Mouse (Mus musculus) skeletal muscle tissue, adult 2 months (tissue): ENCODE data around the gene Dab2ip.

Experiments
- DNase-seq: peaks from one replicate; pipeline ENCODE4 v3.0.0-alpha.2; 2012; ENCODE audit warnings: low read depth, low spot score

Gene Dab2ip

DNA sequence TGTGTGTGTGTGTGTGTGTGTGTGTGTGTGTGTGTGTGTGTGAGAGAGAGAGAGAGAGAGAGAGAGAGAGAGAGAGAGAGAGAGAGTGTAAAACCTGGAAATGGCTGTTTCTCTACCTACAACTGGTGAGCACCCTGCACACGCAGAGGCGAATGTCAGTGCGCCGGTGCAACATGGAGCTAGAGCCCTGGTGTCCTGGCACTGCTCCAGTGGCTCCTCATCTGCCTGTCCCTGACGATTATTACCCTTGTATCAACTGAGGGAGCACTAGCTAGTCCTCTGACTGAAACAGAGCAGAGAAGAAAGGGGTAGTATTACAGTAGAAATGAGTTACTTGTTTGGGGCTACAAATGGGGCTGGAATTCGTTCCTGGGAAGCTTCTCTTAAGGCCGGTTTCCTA lies 155.4 kb downstream of the Dab2ip start:
- DNase-seq, result no peak

DNA sequence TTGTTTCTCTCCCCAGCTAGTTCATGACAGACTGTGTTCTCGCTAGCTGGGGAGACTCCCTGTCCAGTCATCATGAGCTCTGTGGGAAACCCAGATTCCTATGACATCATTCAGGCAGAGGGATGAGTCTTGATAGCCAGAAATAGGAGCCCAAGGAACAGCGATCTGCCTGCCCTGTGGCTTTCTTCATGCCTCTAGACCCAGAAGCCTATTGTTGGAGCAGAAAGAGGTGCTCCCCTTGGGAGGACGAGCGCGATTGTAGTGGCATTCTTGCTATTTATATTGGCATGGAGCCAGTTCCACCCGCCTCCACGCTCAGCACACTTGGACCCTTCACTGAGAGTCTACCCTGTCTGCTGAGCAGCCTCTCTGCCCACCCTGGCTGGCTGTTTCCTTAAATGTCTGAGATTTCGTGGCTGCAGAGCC lies 156.7 kb downstream of the Dab2ip start:
- peak; percentile 65 for DNase-seq

DNA sequence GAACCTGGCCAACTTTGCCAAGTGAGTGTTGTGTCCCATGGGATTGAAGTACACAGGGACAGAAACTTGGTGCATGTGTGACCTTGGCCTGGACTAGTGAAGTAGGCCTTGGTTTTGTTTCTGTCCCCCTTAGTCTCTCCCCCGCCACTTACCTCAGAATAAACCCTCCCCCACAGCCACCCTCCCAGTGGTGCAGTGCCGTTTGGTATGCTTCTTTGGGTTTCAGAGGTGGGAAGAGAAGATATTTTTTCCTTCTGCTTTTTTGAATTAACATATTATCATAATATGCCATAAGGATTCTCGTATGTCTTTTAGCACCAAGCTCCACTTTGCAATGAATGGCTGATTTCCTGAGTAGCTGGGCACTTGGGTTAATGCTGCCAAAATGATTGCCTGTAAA lies 157.4 kb downstream of the Dab2ip start:
- no peak for DNase-seq

DNA sequence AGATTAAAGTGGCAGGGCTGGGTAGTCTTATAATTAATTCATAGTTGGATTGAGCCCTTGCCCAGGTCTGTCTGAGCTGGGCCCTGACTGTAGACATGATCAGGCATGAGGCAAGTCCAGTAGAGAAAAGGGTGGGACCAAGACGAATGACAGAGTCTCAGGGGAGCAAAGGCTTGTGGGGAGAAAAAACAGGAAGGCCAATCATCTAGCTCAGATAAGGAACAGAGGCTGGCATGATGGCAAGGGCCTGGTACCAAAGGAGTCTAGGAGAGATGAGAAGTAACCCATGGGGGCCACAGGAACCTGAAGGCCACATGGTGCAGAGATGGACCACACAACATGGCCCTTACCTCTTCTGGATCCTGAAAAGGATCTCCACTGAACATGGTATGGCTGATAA lies 158.1 kb downstream of the Dab2ip start:
- no peak for DNase-seq

DNA sequence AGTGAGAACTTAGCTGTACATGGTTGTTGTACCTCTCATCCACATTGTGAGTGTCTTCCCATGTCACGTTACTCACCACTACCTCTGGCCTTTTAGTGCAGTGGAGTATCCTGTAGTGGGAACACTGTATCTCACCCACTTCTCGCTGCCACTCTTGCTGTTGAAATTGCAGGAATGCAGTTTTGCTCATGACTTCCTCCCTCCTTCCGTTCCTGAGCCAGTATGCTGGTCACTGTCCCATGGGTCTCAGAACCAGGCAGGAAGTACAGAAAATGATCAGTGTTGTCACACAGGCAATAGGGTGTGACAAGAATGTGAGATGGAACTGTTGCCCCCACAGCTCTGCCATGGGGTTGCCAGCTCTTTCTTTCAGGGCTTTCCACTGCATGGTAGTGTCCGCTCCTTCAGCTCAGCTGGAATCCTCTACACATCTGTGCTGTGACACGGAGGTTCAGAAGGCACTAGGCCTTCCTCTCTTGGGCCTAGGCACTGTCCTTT lies 160.0 kb downstream of the Dab2ip start:
- DNase-seq, result no peak

DNA sequence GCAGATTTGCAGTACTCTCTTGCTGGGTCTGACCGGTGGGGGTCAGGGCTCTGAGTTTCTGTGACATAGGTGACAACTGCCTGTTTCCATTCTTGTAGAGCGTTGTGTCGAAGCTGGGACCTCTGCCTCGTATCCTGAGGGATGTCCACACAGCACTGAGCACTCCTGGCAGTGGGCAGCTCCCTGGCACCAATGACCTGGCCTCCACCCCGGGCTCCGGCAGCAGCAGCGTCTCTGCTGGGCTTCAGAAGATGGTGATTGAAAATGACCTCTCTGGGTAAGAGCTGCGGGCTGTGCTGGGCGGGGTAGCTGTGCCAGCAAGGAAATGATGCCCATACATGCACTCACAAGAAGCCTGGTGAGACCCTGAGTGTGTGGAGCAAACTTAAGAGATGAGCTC lies 160.6 kb downstream of the Dab2ip start:
- DNase-seq, result no peak

DNA sequence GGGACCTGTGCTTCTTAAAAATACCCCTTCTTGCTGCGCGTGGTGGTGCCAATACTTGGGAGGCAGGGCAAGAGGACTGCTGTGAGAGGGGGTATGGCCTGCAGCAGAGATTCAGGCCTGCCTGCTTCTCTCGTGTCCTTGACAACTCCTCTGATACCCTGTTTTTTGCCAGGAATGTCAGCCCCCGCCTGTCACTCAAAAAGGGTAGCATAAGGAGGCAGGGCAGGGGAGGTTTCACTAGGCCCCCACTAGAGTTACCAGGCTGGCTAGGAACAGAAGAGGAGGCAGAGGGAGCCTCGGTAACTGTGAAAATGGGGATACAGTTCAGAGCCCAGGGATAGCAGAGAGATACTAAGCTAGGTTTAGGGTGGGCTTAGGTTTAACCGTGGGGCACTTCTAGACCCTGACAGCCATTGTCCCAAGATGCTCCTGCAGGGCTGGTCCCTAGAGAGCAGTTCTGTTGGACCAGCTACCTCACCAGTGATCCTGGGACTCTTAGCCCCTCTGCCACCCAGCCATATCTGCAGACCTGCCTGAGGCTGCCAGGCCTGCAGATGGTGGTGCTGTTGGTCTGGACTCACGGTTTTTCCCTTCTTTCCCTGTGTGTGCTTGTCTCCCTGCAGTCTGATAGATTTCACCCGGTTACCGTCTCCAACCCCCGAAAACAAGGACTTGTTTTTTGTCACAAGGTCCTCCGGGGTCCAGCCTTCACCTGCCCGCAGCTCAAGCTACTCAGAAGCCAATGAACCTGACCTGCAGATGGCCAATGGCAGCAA lies 161.4 kb downstream of the Dab2ip start:
- DNase-seq, result no peak

DNA sequence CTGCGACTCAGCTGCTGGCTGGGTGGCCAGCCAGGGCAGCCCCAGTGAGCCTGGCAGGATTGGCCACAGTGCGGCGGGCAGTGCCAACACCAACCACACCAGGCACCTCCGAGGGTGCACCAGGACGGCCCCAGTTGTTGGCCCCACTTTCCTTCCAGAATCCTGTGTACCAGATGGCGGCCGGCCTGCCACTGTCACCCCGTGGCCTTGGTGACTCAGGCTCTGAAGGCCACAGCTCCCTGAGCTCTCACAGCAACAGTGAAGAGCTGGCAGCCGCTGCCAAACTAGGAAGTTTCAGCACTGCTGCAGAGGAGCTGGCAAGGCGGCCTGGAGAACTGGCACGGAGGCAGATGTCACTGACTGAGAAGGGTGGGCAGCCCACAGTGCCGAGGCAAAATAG lies 162.0 kb downstream of the Dab2ip start:
- peak; percentile 70 for DNase-seq

DNA sequence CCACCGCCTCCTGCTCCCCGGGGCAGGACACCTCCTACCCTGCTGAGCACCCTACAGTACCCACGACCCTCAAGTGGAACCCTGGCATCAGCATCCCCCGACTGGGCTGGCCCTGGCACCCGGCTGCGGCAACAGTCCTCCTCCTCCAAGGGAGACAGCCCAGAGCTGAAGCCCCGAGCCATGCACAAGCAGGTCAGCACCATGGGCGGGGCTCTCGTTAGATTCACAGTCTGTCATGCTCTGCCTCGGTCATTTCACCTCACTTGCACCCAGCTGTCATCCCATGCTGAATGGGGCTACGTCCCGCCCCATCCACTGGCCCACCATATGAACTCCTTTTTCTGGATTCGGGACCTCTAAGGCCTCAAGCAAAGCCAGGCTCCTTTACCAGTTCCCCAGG lies 162.5 kb downstream of the Dab2ip start:
- DNase-seq, result no peak

DNA sequence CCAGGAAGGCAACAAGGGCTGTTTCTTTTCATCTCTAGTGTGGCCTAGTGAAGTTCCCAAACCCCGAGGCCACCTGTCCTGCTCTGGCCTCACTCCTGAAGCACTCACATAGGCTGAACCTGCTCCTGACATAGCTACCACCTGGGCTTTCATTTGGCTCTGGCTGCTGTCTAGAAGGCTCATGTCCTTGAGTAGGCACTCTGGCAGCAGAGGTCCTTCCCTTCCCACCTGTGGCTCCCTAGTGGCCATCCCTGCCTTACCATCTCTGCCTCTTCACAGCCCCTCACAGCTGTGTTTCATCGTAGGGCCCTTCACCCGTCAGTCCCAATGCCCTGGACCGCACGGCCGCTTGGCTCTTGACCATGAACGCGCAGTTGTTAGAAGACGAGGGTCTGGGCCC lies 162.9 kb downstream of the Dab2ip start:
- DNase-seq, result no peak

DNA sequence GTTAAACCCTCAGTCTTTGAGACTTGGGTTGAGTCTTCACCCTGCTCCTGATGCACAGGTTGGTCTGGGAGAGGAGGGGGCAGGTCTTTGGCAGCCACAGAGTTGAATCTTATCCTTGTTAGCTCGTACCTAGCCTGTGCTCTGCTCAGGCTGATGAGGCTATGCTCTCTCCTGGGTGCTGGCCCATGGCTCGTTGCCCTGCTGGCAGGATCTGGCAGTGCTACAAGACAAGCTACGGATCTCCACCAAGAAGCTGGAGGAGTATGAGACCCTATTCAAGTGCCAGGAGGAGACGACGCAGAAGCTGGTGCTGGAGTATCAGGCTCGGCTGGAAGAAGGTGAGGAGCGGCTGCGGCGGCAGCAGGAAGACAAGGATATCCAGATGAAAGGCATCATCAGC lies 164.8 kb downstream of the Dab2ip start:
- no peak for DNase-seq

DNA sequence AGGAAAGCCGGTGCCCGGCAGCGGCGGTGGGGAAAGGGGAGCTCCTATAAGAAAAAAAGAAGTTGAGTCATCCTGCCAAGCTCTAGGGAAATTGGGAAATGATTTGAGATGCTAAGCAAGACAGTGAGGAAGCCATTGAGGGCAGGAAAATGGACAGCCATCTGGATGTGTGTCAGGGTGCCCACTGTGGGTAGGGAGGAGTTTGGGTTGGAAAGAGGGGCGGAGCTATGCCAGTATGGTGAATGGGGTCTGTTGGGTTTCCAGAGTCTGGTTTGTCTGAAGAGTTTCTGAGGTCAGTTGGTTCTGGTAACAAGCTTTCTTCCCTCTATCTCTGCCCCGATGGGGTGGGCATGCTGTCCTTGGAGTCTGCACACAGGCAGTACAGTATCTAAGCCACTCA lies 165.2 kb downstream of the Dab2ip start:
- no peak for DNase-seq

DNA sequence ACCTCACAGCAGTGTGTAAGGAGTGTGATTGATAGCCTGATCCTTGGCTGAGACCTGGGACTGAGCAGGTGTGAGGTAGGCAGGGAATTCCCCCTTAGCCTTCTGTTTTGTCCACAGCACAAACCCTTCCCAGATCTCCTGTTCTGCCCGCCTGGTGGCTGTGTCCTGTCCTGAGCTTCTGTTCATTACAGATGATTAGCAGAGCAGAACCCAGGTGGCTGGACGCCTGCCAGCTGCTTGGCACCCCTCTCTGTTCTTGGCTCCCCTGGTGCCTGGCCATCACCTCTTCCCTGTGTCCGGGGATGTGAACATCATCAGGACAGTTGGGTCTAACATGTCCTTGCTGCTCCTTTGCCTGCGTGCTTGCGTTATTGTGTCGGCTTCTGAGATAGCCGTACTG lies 165.6 kb downstream of the Dab2ip start:
- no peak for DNase-seq

DNA sequence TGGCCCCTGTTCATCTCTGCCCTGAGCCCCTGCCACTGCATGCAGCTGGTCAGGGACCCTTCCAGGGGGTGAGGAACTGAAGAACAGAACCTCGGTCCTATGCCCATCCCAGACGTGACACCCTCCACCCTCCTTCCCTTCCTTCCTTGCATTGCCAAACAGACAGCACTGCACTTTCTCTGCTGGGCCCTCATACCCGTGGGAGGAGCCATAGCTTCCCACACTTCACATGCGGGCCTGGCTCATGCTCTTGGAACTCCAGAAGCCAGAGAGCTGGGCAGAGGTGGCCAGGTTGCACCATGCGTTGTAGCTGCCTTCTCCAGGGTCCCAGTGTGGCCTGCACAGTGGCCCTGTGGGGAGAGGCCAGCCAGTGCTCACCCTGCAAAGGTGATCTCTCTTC lies 170.6 kb downstream of the Dab2ip start:
- DNase-seq, result no peak

DNA sequence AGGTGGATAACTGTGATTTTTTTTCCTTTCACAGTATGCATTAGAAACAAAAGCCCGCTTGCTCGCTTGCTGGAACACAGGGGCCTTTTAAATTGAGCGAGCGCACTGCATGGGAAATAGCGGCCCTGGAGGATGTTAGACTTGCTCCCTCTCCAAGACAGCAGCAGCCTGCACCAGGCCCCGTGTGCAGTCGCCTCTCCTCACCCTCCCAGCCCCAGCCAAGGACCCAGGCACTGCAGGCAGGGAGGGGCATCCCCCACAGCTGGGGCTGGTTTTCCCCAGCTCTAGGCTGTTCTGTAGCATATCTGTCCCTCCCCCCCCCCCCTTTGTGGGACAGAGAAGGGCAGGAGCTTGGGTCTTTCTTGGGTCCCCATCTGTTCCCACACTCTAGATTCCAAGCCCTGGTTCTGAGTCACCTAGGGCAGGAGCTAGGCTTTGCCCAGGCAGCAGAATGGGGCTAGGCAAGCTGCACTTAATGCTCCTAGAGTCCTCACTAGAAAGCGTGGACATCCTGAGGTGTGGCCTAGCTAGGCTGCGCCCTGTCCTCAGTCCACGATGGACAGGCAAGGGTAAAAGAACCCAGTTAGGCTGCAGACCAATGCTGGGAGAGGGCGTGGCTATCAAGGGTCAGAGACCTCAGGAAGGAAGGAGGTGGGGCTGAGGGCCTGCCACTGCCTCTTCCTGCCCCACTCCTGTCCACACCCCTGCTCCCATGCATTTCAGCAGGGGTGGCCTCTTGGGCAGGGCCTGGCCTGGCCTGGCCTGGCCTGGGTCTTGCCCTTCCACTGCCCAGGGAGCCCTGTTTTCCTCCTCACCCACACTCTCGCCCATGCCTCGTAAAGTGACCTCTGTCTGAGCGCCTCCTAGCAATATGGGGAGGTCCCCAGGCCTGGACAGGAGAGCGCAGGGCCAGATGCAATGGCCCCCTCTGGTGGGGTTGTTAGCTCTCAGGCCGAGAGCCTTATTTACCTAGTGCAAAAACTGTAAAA lies 171.3 kb downstream of the Dab2ip start:
- DNase-seq, result peak; percentile 45

DNA sequence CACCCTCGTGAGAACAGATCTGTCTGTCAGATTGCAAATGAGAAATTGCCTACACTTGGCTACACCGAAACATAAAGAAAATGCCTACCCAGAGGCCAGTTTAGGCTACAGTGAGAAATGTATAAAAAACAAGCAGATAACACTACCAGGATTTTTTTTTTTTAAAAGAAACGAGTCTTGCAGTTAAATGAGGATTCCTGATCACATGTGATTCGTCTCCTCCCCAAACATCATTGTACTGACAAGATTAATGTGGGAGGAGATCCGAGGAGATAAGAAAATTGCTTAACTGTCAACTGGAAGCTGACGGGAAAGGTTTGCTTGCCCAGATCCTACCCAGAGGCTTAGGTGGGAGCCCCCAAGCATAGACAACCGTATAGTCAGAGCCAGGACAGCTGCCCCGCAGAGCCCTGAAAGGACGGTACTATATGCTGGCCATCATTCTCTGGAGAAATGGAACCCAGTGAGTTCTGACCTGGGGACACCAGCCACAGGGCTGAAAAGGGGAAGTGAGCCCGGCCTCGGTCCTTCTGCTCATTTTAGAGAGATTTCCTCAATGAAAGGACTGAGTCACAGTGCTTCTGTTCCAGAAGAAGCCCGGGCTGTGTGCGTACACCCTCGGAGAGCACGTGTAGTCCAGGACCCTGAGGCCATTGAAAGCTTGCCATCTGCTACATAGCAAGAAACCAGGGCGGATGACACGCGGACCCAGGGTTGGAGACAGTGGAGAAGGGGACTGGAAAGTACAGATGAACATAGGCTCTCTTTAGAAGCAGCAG lies 173.8 kb downstream of the Dab2ip start:
- no peak for DNase-seq

DNA sequence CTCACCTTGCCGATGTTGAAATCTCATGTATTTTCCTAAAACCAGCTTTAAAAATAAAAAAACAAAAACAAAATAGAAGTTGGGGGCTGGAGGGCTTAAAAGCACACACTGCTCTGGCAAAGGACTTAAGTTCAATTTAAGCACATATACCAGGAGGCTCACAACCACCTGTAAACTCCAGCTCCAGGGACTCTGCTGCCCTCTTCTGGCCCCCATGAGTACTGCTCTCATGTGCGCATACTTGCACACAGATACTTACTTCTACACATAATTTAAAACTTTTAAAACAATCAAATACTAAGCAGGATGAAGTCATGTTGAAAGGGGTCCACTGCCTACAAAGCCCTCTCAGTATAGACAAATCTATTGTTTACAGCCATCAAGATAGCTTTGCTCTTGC lies 176.9 kb downstream of the Dab2ip start:
- DNase-seq, result no peak

DNA sequence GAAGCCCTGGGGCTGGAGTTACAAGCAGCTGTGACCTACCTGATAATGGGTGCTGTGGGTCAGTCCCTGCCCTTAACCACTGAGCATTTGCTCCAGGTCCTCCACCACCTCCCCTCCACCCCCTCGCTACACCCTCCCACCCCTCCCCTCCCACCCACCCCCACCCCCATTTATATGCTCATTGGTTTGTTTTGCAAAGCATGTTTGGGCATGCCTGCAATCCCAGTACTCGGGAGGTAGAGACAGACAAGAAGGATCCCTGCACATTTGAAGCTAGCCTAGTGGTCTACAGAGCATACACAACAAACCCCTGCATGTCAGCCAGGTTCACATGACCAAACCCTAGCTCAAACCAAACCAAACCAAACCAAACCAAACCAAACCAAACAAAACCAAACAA lies 178.0 kb downstream of the Dab2ip start:
- DNase-seq, result no peak

DNA sequence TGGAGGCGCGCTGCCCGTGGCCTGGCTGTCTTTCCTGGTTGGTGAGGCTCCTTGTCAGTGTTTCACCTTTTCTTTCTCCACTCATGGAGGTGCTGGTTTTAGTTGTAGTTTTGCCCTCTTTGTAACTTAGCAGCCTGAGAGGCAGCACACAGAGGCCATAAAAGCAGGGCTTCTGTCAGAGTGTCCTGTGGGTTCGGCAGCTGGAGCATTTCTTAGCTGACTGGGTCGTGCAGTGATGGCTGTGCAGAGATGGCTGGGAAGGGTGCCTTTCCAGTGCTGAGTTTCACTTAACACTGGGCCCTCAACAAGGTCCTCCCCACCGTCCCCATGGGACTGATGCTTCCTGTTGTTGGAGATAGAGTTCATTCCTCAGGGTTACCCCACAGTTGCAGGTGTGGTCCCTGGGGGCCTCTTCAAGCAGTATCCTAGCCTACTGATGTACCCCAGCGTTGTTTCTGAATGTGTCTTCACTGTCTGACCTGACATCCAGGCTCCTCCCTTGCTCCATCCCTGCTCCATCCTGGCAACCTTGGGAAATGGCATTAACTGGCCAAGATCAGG lies 179.5 kb downstream of the Dab2ip start:
- DNase-seq, result no peak

DNA sequence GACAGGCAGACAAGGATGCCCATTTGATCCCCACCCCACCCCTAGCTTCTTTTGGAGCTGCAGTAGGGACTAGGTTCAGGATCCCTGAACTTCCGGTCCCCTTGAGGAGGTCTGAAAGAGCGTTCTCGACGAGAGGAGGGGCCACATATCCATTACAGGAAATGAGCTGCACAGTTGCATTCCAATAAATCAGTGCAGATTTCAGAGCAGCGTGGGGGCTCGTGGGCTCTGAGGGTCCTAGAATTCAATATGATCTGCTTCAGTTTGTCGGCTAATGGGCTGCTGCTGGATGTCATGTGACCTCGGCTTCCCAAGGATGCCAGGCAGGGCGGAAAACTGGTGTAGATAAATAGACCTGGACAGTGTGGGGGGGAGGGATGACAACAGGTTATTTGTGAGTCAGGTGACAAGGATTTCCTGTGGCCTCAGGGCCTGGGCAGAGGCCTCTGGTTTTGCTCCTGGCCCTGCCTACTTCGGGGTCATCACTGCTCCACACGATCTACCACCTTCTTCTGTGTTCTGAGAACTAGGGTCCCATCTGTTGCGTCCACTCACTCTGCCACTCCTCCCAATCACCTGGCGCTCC lies 181.7 kb downstream of the Dab2ip start:
- no peak for DNase-seq

DNA sequence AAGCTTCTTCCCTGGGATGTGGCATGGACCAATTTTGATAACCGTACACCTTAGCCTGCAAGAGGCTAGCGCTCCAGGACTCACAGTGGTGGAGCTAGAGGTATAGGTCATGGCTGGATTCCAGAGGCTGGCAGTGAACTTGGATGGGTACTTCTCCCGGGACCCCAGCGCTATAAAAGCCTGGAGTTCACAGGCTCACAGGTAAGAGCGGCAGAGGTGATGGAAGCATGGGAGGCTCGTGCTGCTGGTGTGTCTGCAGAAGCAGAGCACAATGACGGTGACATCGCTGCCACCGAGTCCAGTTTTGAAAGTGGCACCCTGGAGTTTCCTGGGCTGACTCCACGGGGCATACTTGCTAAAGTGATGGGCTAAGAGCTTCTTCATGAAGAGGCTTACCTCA lies 187.8 kb downstream of the Dab2ip start:
- no peak for DNase-seq
